Mouse (Mus musculus) heart, adult 2 months (tissue): ENCODE measurements around the gene Vash2.

Experiments
- CTCF ChIP-seq: fragments of 200-600 bp; IDR thresholded peaks from 2 replicates; pipeline ENCODE4 v1.8.1; 2022; ENCODE audit warnings: antibody characterized with exemption, mild to moderate bottlenecking, moderate library complexity
- EP300 ChIP-seq: fragments of 200-500 bp; IDR thresholded peaks from 2 replicates; pipeline ENCODE4 v1.6.1; 2011; ENCODE audit warnings: low read depth, low read length, control low read depth; ENCODE audit not compliant: insufficient read depth
- POLR2A ChIP-seq: fragments of 200-500 bp; IDR thresholded peaks from 2 replicates; pipeline ENCODE4 v1.6.1; 2011; ENCODE audit warnings: mild to moderate bottlenecking, low read depth, low read length, control low read depth; ENCODE audit not compliant: insufficient read depth

DNA sequence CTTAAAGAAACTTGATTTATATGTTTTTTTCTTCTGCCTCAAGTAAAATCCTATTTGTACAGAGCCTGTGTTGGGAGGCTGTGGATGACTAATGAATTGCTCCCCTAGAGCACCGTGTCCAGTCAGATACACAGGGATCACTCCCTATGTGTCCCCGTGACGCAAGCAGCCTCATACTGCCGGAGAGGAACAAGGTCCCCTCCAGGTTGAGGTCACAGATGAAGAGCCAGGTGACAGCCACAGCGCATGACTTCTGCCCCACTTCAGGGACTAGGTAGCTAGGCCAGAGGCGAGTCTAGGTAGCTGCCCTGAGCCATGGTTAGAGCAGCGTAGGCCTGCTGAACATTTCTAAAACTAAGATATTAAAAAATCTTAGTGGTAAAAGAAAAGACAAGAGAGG, 11.1 kb downstream of the Vash2 start:
- TF ChIP-seq POLR2A (no peak), EP300 (no peak), CTCF (no peak)
